Comparison of ENCODE assay signal across 8 mouse cellular contexts in genomic region chr6:50456706-50457105, GRCm38 (mm10). TPM values are rescaled to one million over a fixed set of nuclear protein-coding genes. Genes with fewer than 3 reads are reported as not detected.
DNase-seq lines count a peak whose midpoint lies in the region; ATAC-seq and TF ChIP-seq lines count a peak whose summit lies in the region.

No protein-coding gene starts in this region.

- no peak for ATAC-seq in kidney, postnatal 0 days (replicated peaks; ENCODE audit: low FRiP score, low read depth)
- ATAC-seq in intestine, embryonic 14.5 days (replicated peaks; ENCODE audit: low FRiP score, low TSS enrichment, low read depth), result no peak
- no peak for ATAC-seq in neural tube, embryonic 12.5 days (ENCODE audit: low FRiP score, low read depth)
- ATAC-seq in erythroid progenitor cell, adult 5-6 weeks (replicated peaks; ENCODE audit: low FRiP score, poor library complexity, severe bottlenecking), result no peak

- no peak overlapping the region for H3K27ac ChIP-seq in kidney, postnatal 0 days
- no peak overlapping the region for H3K27ac ChIP-seq in intestine, embryonic 14.5 days (ENCODE audit: low read depth)
- H3K27ac ChIP-seq in neural tube, embryonic 12.5 days, result no peak overlapping the region

- H3K4me1 ChIP-seq in kidney, postnatal 0 days (replicated peaks; ENCODE audit: insufficient read depth, low read length), result no peaks in the 10 kb centered on the region; the same call in 1 of the 2 replicates
- peaks cover 12% of the 10 kb centered on the region; the same call in 1 of the 2 replicates for H3K4me1 ChIP-seq in intestine, embryonic 14.5 days (replicated peaks; ENCODE audit: control insufficient read depth, insufficient read depth, low read length)
- peaks cover 5% of the 10 kb centered on the region; the same call in 1 of the 2 replicates for H3K4me1 ChIP-seq in neural tube, embryonic 12.5 days

- WGBS in kidney, postnatal 0 days, result 69% methylated on average over 14 of the region's 14 CpGs
- WGBS in intestine, embryonic 14.5 days, result 71% methylated on average over 14 of the region's 14 CpGs
- WGBS in neural tube, embryonic 12.5 days, result 61% methylated on average over 14 of the region's 14 CpGs

- H3K36me3 ChIP-seq in kidney, postnatal 0 days (ENCODE audit: insufficient read depth, low read length), result no peaks in the 10 kb centered on the region
- no peaks in the 10 kb centered on the region for H3K36me3 ChIP-seq in intestine, embryonic 14.5 days (ENCODE audit: control insufficient read depth, insufficient read depth, low read length)
- H3K36me3 ChIP-seq in neural tube, embryonic 12.5 days, result no peaks in the 10 kb centered on the region

- no peak overlapping the region for H3K4me3 ChIP-seq in kidney, postnatal 0 days (replicated peaks; ENCODE audit: low read depth, low read length)
- H3K4me3 ChIP-seq in intestine, embryonic 14.5 days (ENCODE audit: low read depth, low read length), result peak overlapping the region; percentile 74; the same call in 1 of the 2 replicates
- H3K4me3 ChIP-seq in neural tube, embryonic 12.5 days, result no peak overlapping the region

- no peak for TF ChIP-seq CTCF in kidney, postnatal 0 days (IDR thresholded peaks at IDR 0.05; ENCODE audit: low read depth)

- no peaks in the 10 kb centered on the region for H3K27me3 ChIP-seq in kidney, postnatal 0 days (ENCODE audit: insufficient read depth, low read length)
- H3K27me3 ChIP-seq in intestine, embryonic 14.5 days (replicated peaks; ENCODE audit: control insufficient read depth, insufficient read depth, low read length), result no peaks in the 10 kb centered on the region
- no peaks in the 10 kb centered on the region for H3K27me3 ChIP-seq in neural tube, embryonic 12.5 days (replicated peaks)

- H3K9me3 ChIP-seq in kidney, postnatal 0 days (replicated peaks; ENCODE audit: low read length), result no peaks in the 10 kb centered on the region
- no peaks in the 10 kb centered on the region for H3K9me3 ChIP-seq in intestine, embryonic 14.5 days (ENCODE audit: control insufficient read depth, low read length)
- no peaks in the 10 kb centered on the region for H3K9me3 ChIP-seq in neural tube, embryonic 12.5 days

- intact Hi-C loops in left cerebral cortex, postnatal 36 days (cut with DNase I), result loop anchor here (2.0 kb wide), 2 partner anchors 72 to 142 kb away; no protein-coding TSS in a partner anchor

- DNase-seq in kidney, postnatal 0 days (ENCODE audit: low spot score), result no peak
- no peak for DNase-seq in kidney, postnatal 25 days
- DNase-seq in cerebellum, adult 9-11 months, result peak; percentile 62
- DNase-seq in intestine, embryonic 14.5 days (ENCODE audit: low spot score), result peak; percentile 51
- DNase-seq in spleen, postnatal 36 days (ENCODE audit: low spot score in 2 of 2), result no peak
- DNase-seq in left cerebral cortex, postnatal 36 days (ENCODE audit: low spot score in 2 of 2), result no peak

- H3K9ac ChIP-seq in kidney, postnatal 0 days (ENCODE audit: low read depth, low read length), result no peak overlapping the region
- no peak overlapping the region for H3K9ac ChIP-seq in intestine, embryonic 14.5 days (ENCODE audit: low read length)
- no peak overlapping the region for H3K9ac ChIP-seq in neural tube, embryonic 12.5 days

- peak overlapping the region; percentile 74; the same call in 1 of the 2 replicates for H3K4me2 ChIP-seq in kidney, postnatal 0 days (ENCODE audit: low read length)
- H3K4me2 ChIP-seq in intestine, embryonic 14.5 days (ENCODE audit: low read length), result peak overlapping the region; percentile 96
- H3K4me2 ChIP-seq in neural tube, embryonic 12.5 days (replicated peaks), result peak overlapping the region; percentile 94

RNA-seq across cellular contexts. Expression of gene Osbpl3, which starts 0.7 kb away (rescaled TPM):
- polyA plus RNA-seq in kidney, postnatal 0 days (2015; fragmentation: Nextera tagmentation; extraction: Ambion mirVana), result 17.4 and 19.7 TPM in 2 replicates
- polyA plus RNA-seq in intestine, embryonic 14.5 days (2014; fragmentation: Nextera tagmentation; extraction: Ambion mirVana), result 10.1 and 10.4 TPM in 2 replicates
- polyA plus RNA-seq in neural tube, embryonic 12.5 days (2016; fragmentation: Nextera tagmentation; extraction: Ambion mirVana), result 5.4 and 5.9 TPM in 2 replicates
- 0.36 and 0.42 TPM in 2 replicates for total RNA-seq in erythroid progenitor cell, adult 5-6 weeks (2015; ENCODE audit: low replicate concordance)
- 0.83 and 3.3 TPM in 2 replicates for total RNA-seq in erythroid progenitor cell, adult 5-6 weeks (2017; ENCODE audit: low replicate concordance)
- 10 to 100 TPM; 34.2 to 41.6 TPM for total RNA-seq in left cerebral cortex, postnatal 36 days (2021)

Comparison
In these comparisons a context has a peak if more than half of its experiments do, and no peak if none do; other contexts are left out.
1. DNase-seq: peak in cerebellum, adult 9-11 months (single experiment) and intestine, embryonic 14.5 days (single experiment); none in kidney, postnatal 0 days (single experiment), kidney, postnatal 25 days (0 of 2), spleen, postnatal 36 days (0 of 2) and left cerebral cortex, postnatal 36 days (0 of 2).
2. Peak in every context shown above with its lines, with median percentiles within 50 percentile points of each other: H3K4me2 ChIP-seq.